ENCODE assay signal across 8 mouse cellular contexts in the genomic region with DNA sequence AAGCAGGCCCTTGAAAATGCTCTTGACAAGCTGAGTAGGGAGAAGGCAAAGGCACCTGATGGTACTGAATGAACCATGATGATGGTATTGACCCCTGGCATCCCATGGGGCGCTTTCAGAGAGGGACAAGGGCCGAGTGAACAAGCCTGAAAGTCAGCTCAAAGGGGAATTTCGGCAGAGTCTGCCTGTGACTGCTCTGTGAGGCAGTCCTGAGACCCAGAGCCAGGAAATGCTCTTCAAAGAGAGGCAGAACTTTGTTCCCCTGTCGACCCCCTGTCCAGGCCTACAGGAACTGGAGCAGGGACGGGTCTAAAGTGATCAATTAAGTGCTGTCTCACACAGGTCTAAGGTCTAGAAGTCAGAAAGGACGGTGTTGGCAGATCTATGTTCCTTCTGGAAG. TPM values are rescaled to one million over a fixed set of nuclear protein-coding genes. Genes with fewer than 3 reads are reported as not detected.
DNase-seq lines count a peak whose midpoint lies in the region; ATAC-seq lines count a peak whose summit lies in the region.

No protein-coding gene starts in this region.

- H3K4me1 ChIP-seq in limb, embryonic 13.5 days = peaks cover 43% of the 10 kb centered on the region

- H3K9me3 ChIP-seq in limb, embryonic 13.5 days = no peaks in the 10 kb centered on the region

- no peak overlapping the region for H3K4me3 ChIP-seq in limb, embryonic 13.5 days

- peak; percentile 47 for DNase-seq in adrenal gland, adult 2 months
- no peak for DNase-seq in adrenal gland, adult 18-20 months (ENCODE audit: low spot score in 2 of 2)
- DNase-seq in adrenal gland, postnatal 10 days = peak; percentile 44
- DNase-seq in heart, postnatal 10 days = peak; percentile 48 to 57
- DNase-seq in urinary bladder, adult 2 months (ENCODE audit: low spot score) = no peak
- no peak for DNase-seq in cerebellum, adult 11-12 months

- H3K27ac ChIP-seq in limb, embryonic 13.5 days = peak overlapping the region; percentile 69; the same call in 1 of the 2 replicates

- 25% methylated on average over 6 of the region's 6 CpGs for WGBS in limb, embryonic 13.5 days

- H3K36me3 ChIP-seq in limb, embryonic 13.5 days = no peaks in the 10 kb centered on the region

- intact Hi-C loops in heart, postnatal 10 days (cut with DNase I) = loop anchor here (5.0 kb wide), 1 partner anchor 46 kb away; no protein-coding TSS in a partner anchor

- H3K4me2 ChIP-seq in limb, embryonic 13.5 days (replicated peaks) = peak overlapping the region; percentile 30

- H3K9ac ChIP-seq in limb, embryonic 13.5 days = no peak overlapping the region

- H3K27me3 ChIP-seq in limb, embryonic 13.5 days = no peaks in the 10 kb centered on the region

- no peak for ATAC-seq in limb, embryonic 13.5 days (ENCODE audit: low FRiP score, low read depth)
- ATAC-seq in monocyte, adult 5-6 weeks (replicated peaks; ENCODE audit: insufficient number of reproducible peaks, low FRiP score, low TSS enrichment, poor library complexity, severe bottlenecking) = no peak

RNA-seq across cellular contexts. Expression of gene St3gal6, which starts 10.3 kb away (rescaled TPM):
- total RNA-seq in adrenal gland, adult 2 months (2021) = 10 to 100 TPM; 37.3 to 39.8 TPM
- polyA plus RNA-seq in adrenal gland, adult 2 months (2012; rRNA removed) = 13.3 and 17.9 TPM in 2 replicates
- 10 to 100 TPM; 23.1 to 29.1 TPM for total RNA-seq in adrenal gland, adult 18-20 months (2021)
- total RNA-seq in adrenal gland, postnatal 10 days (2021) = 10 to 100 TPM; 23.2 to 29.1 TPM
- 10 to 100 TPM; 32.4 to 33.0 TPM for total RNA-seq in heart, postnatal 10 days (2021)
- polyA plus RNA-seq in limb, embryonic 13.5 days (2015; fragmentation: Nextera tagmentation; extraction: Ambion mirVana) = 17.9 and 18.6 TPM in 2 replicates
- total RNA-seq in monocyte, adult 5-6 weeks (2017) = 43.7 to 77.1 TPM (median 49.8 TPM) in 3 replicates
- 14.3 and 16.2 TPM in 2 replicates for polyA plus RNA-seq in urinary bladder, adult 2 months (2012; rRNA removed)

Comparison
In these comparisons a context has a peak if more than half of its experiments do, and no peak if none do; other contexts are left out.
1. DNase-seq: peak in adrenal gland, adult 2 months (single experiment), adrenal gland, postnatal 10 days (single experiment) and heart, postnatal 10 days (2 of 2); none in adrenal gland, adult 18-20 months (0 of 2), urinary bladder, adult 2 months (single experiment) and cerebellum, adult 11-12 months (single experiment).